Mouse (Mus musculus) Patski (cell line): ENCODE data around the gene Efcab2. TPM values are rescaled to one million over a fixed set of nuclear protein-coding genes. Genes with fewer than 3 reads are reported as not detected.
"Not testable (repeated sequence)": the region's sequence is repeated elsewhere in the genome, so short reads cannot be mapped to it uniquely, and the experiment has no call there.

Source experiments
- ATAC-seq: fragments of 100-300 bp; one replicate; pipeline ENCODE4 v1.8.0; 2021
- CTCF ChIA-PET: fragments of 350-600 bp; sonication (Branson Sonifier 250); formaldehyde crosslinking; loops from one replicate; lab custom pipeline; 2022; ENCODE audit warnings: inconsistent platforms; lab: Charles Lee
- POLR2A ChIA-PET: fragments of 350-600 bp; sonication (Branson Sonifier 250); formaldehyde crosslinking; loops from one replicate; lab custom pipeline; 2022; ENCODE audit warnings: antibody characterized with exemption, inconsistent platforms; lab: Charles Lee
- DNase-seq: peaks from one replicate; pipeline ENCODE4 v3.0.0-alpha.2; 2011; ENCODE audit warnings: low read depth, low spot score
- H3K27me3 ChIP-seq: fragments of 371-371 bp; one replicate; pipeline ENCODE4 v1.5.1; 2021
- CTCF ChIP-seq: fragments of 100-300 bp; IDR thresholded peaks from one replicate; pipeline ENCODE4 v1.5.1; 2021
- in situ Hi-C: fragments of 300-500 bp; cut with MboI; formaldehyde crosslinking; loops from 3 replicates; pipeline ENCODE4 v1.11.1; 2018; ENCODE audit warnings: low pct_unique_long_range_greater_than_20kb, mixed read lengths
- polyA plus RNA-seq: library from polyadenylated mRNA; unstranded; gene quantifications from one replicate; pipeline ENCODE4 v1.2.3, GENCODE M21; 2021

Efcab2 gene
- polyA plus RNA-seq, 1 experiment from 2014 or later, result 3.7 TPM

DNA sequence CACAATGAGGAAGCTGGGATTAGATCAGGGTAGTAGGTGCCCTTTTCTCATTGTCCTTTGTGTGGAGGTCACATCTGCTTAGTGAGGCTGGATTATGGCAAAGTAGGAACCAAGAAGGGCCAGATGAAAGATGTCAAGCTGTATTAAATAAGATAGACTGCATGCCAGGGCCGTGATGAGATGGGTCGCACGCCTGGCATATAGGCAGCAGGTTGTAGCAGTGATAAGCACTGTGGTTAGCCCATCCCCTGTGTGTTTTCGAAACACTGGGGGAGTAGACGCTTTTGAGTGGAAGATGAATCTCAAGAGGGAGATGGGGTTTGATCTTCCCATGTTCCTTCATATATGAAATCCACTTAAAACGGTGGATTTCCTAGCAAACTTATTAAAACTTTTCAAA lies 3.9 kb upstream of the Efcab2 start:
- no peak for ATAC-seq
- DNase-seq, result no peak
- ChIA-PET CTCF (interaction anchor here (1.0 kb wide), 1 partner anchor 76 kb away, joined by 3 read pairs; no protein-coding TSS in a partner anchor), POLR2A (no interaction called here)
- in situ Hi-C loops, result no loop called here
- no peaks in the 10 kb centered on the region for H3K27me3 ChIP-seq
- TF ChIP-seq CTCF, result no peak

GRCm38 (mm10) chr1:178405445-178405911 lies 407 bp upstream of the Efcab2 start:
- DNase-seq (no peak), ATAC-seq (peak; percentile 78)
- no peaks in the 10 kb centered on the region for H3K27me3 ChIP-seq
- TF ChIP-seq CTCF, result no peak
- in situ Hi-C loops, result loop anchor here (5.0 kb wide), 1 partner anchor 83 kb away; no protein-coding TSS in a partner anchor
- POLR2A ChIA-PET, result interaction anchor here (0.7 to 2.1 kb wide), 9 partner anchors 34 to 1375 kb away, joined by 3 to 6 read pairs (median 4); partner anchors contain the start of gene Hnrnpu
- CTCF ChIA-PET, result no interaction called here

DNA sequence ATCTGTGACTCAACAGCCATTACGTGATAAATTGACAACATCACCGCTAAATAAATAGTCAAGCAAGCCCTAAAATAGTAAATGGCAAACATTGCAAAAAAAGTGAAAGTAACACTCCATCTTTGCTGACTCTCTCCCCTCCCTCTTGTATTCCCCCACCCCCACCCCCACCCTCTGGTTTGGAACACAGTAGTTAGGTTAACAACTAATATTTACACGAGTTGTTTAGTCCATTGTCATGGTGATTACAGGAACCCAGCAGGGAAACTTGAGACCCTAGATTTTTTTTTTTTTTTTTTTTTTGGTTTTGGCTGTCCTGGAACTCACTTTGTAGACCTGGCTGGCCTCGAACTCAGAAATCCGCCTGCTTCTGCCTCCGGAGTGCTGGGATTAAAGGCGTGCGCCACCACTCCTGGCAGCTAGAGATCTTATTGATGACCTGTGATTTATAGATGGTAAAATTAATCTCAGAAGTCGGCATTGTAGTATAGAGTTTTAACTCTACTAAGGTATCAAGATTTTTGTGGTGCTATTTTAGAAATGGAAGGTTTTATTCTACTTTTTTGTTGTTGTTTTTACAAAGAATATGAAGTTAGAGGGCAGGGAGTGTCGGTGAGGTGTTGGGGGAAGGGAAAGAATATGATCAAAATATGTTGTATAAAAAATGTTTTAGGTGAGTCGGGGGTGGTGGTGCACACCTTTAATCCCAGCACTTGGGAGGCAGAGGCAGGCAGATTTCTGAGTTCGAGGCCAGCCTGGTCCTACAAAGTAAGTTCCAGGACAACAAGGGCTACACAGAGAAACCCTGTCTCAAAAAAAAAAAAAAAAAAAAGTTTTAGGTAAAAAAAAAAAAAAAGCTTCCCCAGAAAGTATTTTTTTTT lies 1.1 kb downstream of the Efcab2 start:
- in situ Hi-C loops, result loop anchor here (5.0 kb wide), 1 partner anchor 85 kb away; no protein-coding TSS in a partner anchor
- CTCF ChIA-PET, result no interaction called here
- POLR2A ChIA-PET, result interaction anchor here (0.6 to 2.1 kb wide), 5 partner anchors 11 to 1385 kb away, joined by 3 to 6 read pairs (median 3); partner anchors contain the start of gene Hnrnpu
- DNase-seq (no peak), ATAC-seq (no peak)
- no peaks in the 10 kb centered on the region for H3K27me3 ChIP-seq
- no peak for TF ChIP-seq CTCF

DNA sequence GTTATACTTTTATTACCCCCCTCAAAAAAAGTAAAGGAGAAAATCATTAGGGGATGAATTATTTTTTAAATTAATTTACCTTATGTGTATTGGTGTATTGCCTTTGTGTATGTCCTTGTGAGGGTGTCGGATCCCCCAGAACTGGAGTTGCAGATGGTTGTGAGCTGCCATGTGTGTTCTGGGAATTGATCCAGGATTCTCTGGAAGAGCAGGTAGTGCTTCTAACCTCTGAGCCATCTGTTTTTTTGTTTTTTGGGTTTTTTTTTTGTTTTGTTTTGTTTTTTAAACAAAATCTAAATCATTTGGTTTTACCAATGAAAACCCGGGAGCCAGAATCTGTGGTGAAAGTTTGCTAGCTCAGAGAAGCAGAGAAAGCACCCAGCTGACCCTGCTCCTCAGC lies 1.8 kb downstream of the Efcab2 start:
- in situ Hi-C loops, result loop anchor here (5.0 kb wide), 1 partner anchor 85 kb away; no protein-coding TSS in a partner anchor

DNA sequence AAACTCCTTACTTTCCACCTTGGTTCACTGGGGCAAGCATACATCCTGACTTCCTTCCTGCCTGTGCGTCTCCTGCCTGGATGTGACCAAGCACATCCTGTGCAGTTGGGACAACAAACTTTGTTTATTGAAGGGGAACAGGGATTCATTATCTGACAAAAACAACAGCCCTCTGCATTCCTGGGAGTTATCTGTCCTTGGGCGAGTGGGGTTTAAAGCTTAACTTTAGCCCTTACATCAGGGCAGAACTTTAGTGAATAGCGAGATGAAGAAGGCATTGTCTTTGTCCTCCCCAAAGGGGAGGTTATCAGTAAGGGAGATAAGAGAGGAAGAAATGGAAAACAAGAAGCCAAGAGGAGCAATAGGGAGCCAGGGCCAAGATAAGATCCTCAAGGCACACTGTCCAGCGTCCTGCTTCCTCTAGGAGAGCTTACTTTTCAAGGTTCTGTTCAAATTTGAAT lies 3.0 kb downstream of the Efcab2 start:
- TF ChIP-seq CTCF, result no peak
- POLR2A ChIA-PET, result interaction anchor here (0.6 kb wide), 2 partner anchors 18 to 35 kb away, joined by 3 read pairs; no protein-coding TSS in a partner anchor
- no peaks in the 10 kb centered on the region for H3K27me3 ChIP-seq
- ATAC-seq (no peak), DNase-seq (no peak)
- in situ Hi-C loops, result loop anchor here (5.0 kb wide), 1 partner anchor 87 kb away; no protein-coding TSS in a partner anchor
- CTCF ChIA-PET, result interaction anchor here (1.0 to 2.1 kb wide), 2 partner anchors 9 to 39 kb away, joined by 4 to 10 read pairs; no protein-coding TSS in a partner anchor

More for the DNA sequence above, 1.8 kb downstream of the Efcab2 start:
- no peaks in the 10 kb centered on the region for H3K27me3 ChIP-seq
- no peak for TF ChIP-seq CTCF
- POLR2A ChIA-PET, result interaction anchor here (0.6 to 0.7 kb wide), 3 partner anchors 9 to 1386 kb away, joined by 3 to 4 read pairs (median 3); no protein-coding TSS in a partner anchor
- no peak for DNase-seq
- CTCF ChIA-PET, result interaction anchor here (2.1 kb wide), 1 partner anchor 11 kb away, joined by 10 read pairs; no protein-coding TSS in a partner anchor
- no peak for ATAC-seq

DNA sequence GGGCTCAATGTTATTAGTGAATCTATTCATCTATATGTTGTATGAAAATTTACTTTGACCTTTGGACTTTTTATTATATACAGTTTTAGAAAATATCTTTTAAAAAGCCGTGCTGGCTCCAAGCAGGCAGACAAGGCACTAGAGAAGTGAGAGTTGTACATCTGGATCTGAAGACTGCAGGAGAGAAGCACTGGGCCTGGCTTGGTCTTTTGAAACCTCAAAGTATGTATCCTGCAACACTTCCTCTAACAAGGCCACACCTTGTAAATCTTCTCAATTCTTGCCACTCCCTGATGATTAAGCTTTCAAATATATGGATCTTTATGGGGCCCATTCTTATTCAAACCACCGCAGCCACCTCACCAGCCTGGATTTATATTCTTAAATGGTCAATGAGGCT lies 7.5 kb downstream of the Efcab2 start:
- H3K27me3 ChIP-seq, in situ Hi-C loops, POLR2A ChIA-PET, ATAC-seq, CTCF ChIA-PET, DNase-seq: not testable (repeated sequence)

GRCm38 (mm10) chr1:178419608-178420007 lies 13.7 kb downstream of the Efcab2 start:
- TF ChIP-seq CTCF, result no peak
- CTCF ChIA-PET, result no interaction called here
- POLR2A ChIA-PET, result no interaction called here
- DNase-seq, result no peak
- no peak for ATAC-seq
- in situ Hi-C loops, result no loop called here
- no peaks in the 10 kb centered on the region for H3K27me3 ChIP-seq

- DNase-seq (no peak), ATAC-seq (no peak)
- POLR2A ChIA-PET, result interaction anchor here (0.7 kb wide), 1 partner anchor 98 kb away, joined by 3 read pairs; no protein-coding TSS in a partner anchor
- H3K27me3 ChIP-seq, result no peaks in the 10 kb centered on the region
- in situ Hi-C loops, result no loop called here
- no peak for TF ChIP-seq CTCF
- CTCF ChIA-PET, result interaction anchor here (1.5 kb wide), 1 partner anchor 59 kb away, joined by 3 read pairs; no protein-coding TSS in a partner anchor
Measured at GRCm38 (mm10) chr1:178423662-178424061, 17.8 kb downstream of the Efcab2 start.

GRCm38 (mm10) chr1:178431619-178432444 lies 25.9 kb downstream of the Efcab2 start:
- ChIA-PET POLR2A (interaction anchor here (0.8 kb wide), 1 partner anchor 27 kb away, joined by 3 read pairs; no protein-coding TSS in a partner anchor), CTCF (interaction anchor here (0.8 to 1.6 kb wide), 4 partner anchors 9 to 121 kb away, joined by 3 to 5 read pairs (median 3); no protein-coding TSS in a partner anchor)
- no peaks in the 10 kb centered on the region for H3K27me3 ChIP-seq
- TF ChIP-seq CTCF, result no peak
- no peak for DNase-seq
- no peak for ATAC-seq
- in situ Hi-C loops, result no loop called here
